Mouse (Mus musculus) stomach, postnatal 0 days (tissue): ENCODE results near the gene Celf2. TPM values are rescaled to one million over a fixed set of nuclear protein-coding genes. Genes with fewer than 3 reads are reported as not detected.

Experiments
- ATAC-seq: fragments of 200-750 bp; cut with Nextera tagmentation; 2 replicates; pipeline ENCODE4 v1.8.0; 2017; ENCODE audit not compliant: low FRiP score, low TSS enrichment
- DNase-seq: peaks from one replicate; pipeline ENCODE4 v3.0.0-alpha.2; 2016; ENCODE audit warnings: low spot score
- H3K27ac ChIP-seq: fragments of 300-500 bp; sonication (generic); replicated peaks from 2 replicates; pipeline ENCODE4 v1.5.1; 2014; ENCODE audit warnings: mild to moderate bottlenecking, control low read depth
- H3K27me3 ChIP-seq: fragments of 300-500 bp; sonication (generic); 2 replicates; pipeline ENCODE4 v1.6.1; 2014; ENCODE audit warnings: low read length; ENCODE audit not compliant: control insufficient read depth, insufficient read depth
- H3K36me3 ChIP-seq: fragments of 300-500 bp; sonication (generic); 2 replicates; pipeline ENCODE4 v1.6.1; 2014; ENCODE audit warnings: low read length, mixed read lengths; ENCODE audit not compliant: control insufficient read depth, insufficient read depth
- H3K4me1 ChIP-seq: fragments of 300-500 bp; sonication (generic); replicated peaks from 2 replicates; pipeline ENCODE4 v1.6.1; 2014; ENCODE audit warnings: antibody characterized with exemption; ENCODE audit not compliant: control insufficient read depth, insufficient read depth
- H3K4me2 ChIP-seq: fragments of 300-500 bp; sonication (generic); replicated peaks from 2 replicates; pipeline ENCODE4 v1.6.1; 2014; ENCODE audit warnings: low read depth, mild to moderate bottlenecking, control low read depth, moderate library complexity
- H3K4me3 ChIP-seq: fragments of 300-500 bp; sonication (generic); 2 replicates; pipeline ENCODE4 v1.5.1; 2014; ENCODE audit warnings: low read depth, low read length, control low read depth
- H3K9ac ChIP-seq: fragments of 300-500 bp; sonication (generic); 2 replicates; pipeline ENCODE4 v1.6.1; 2014; ENCODE audit warnings: mild to moderate bottlenecking, low read length, control low read depth, mixed read lengths
- H3K9me3 ChIP-seq: fragments of 300-500 bp; sonication (generic); 2 replicates; pipeline ENCODE4 v1.6.1; 2016; ENCODE audit warnings: low read length; ENCODE audit not compliant: control insufficient read depth
- CTCF ChIP-seq: IDR thresholded peaks from 2 replicates; pipeline ENCODE4 v1.5.1; 2016; ENCODE audit warnings: antibody characterized with exemption, low read depth, mild to moderate bottlenecking, moderate library complexity
- EP300 ChIP-seq: optimal IDR thresholded peaks from 2 replicates; pipeline ENCODE3; 2016; ENCODE audit warnings: antibody characterized with exemption
- WGBS: fragments of 180-500 bp; shearing (Covaris S2); extraction: QIAGEN DNeasy Blood & Tissue Kit; methylation state at CpG from one replicate; pipeline ENCODE4 v1.1.7; 2014; 5-methylcytosine and 5-hydroxymethylcytosine counted together
- polyA plus RNA-seq: library from polyadenylated mRNA; unstranded; fragments of >200 nt; fragmentation: Nextera tagmentation; extraction: Ambion mirVana; gene quantifications from 2 replicates; pipeline ENCODE4 v1.2.1, GENCODE M21; 2015

Gene Celf2
- polyA plus RNA-seq, 1 experiment from 2014 or later = 23.4 TPM

- 72% methylated on average over 2 of the region's 2 CpGs for WGBS
- Histone ChIP-seq H3K4me2 (no peak overlapping the region), H3K27ac (no peak overlapping the region), H3K9me3 (no peaks in the 10 kb centered on the region), H3K4me3 (no peak overlapping the region), H3K36me3 (no peaks in the 10 kb centered on the region), H3K9ac (no peak overlapping the region), H3K4me1 (no peaks in the 10 kb centered on the region), H3K27me3 (no peaks in the 10 kb centered on the region)
- no peak for ATAC-seq
- TF ChIP-seq EP300 (no peak), CTCF (no peak)
- DNase-seq = no peak
Observed at GRCm38 (mm10) chr2:7344951-7345350, 164.4 kb downstream of the Celf2 start.

GRCm38 (mm10) chr2:7342911-7343478 lies 166.4 kb downstream of the Celf2 start:
- 75% methylated on average over 8 of the region's 8 CpGs for WGBS
- Histone ChIP-seq H3K4me1 (no peaks in the 10 kb centered on the region), H3K9me3 (no peaks in the 10 kb centered on the region), H3K9ac (no peak overlapping the region), H3K4me2 (no peak overlapping the region), H3K27ac (no peak overlapping the region), H3K4me3 (no peak overlapping the region), H3K27me3 (no peaks in the 10 kb centered on the region), H3K36me3 (no peaks in the 10 kb centered on the region)
- no peak for DNase-seq
- ATAC-seq = no peak
- TF ChIP-seq CTCF (no peak), EP300 (no peak)

- WGBS = 73% methylated on average over 2 of the region's 2 CpGs
- H3K9ac ChIP-seq = no peak overlapping the region
- no peak overlapping the region for H3K27ac ChIP-seq
- DNase-seq = no peak
- H3K27me3 ChIP-seq = no peaks in the 10 kb centered on the region
- H3K4me1 ChIP-seq = no peaks in the 10 kb centered on the region
- H3K4me3 ChIP-seq = no peak overlapping the region
- no peaks in the 10 kb centered on the region for H3K36me3 ChIP-seq
- ATAC-seq = no peak
- TF ChIP-seq CTCF (no peak), EP300 (no peak)
- H3K4me2 ChIP-seq = no peak overlapping the region
- H3K9me3 ChIP-seq = no peaks in the 10 kb centered on the region
Observed at GRCm38 (mm10) chr2:7334846-7335245, 174.5 kb downstream of the Celf2 start.

GRCm38 (mm10) chr2:7328018-7328899 lies 181.1 kb downstream of the Celf2 start:
- Histone ChIP-seq H3K27ac (no peak overlapping the region), H3K9me3 (no peaks in the 10 kb centered on the region), H3K4me1 (no peaks in the 10 kb centered on the region), H3K36me3 (no peaks in the 10 kb centered on the region), H3K4me2 (no peak overlapping the region), H3K27me3 (no peaks in the 10 kb centered on the region), H3K4me3 (no peak overlapping the region), H3K9ac (no peak overlapping the region)
- 74% methylated on average over 8 of the region's 8 CpGs for WGBS
- no peak for TF ChIP-seq CTCF
- no peak for TF ChIP-seq EP300
- DNase-seq (no peak), ATAC-seq (no peak)

- Histone ChIP-seq H3K9ac (no peak overlapping the region), H3K27me3 (no peaks in the 10 kb centered on the region), H3K4me2 (no peak overlapping the region), H3K27ac (no peak overlapping the region), H3K4me1 (no peaks in the 10 kb centered on the region), H3K36me3 (no peaks in the 10 kb centered on the region), H3K9me3 (no peaks in the 10 kb centered on the region), H3K4me3 (no peak overlapping the region)
- ATAC-seq = no peak
- 80% methylated on average over 3 of the region's 3 CpGs for WGBS
- TF ChIP-seq CTCF = no peak
- TF ChIP-seq EP300 = no peak
- DNase-seq = no peak
Observed at GRCm38 (mm10) chr2:7319760-7320159, 189.6 kb downstream of the Celf2 start.

- Histone ChIP-seq H3K4me3 (no peak overlapping the region), H3K4me1 (no peaks in the 10 kb centered on the region), H3K36me3 (no peaks in the 10 kb centered on the region), H3K27me3 (no peaks in the 10 kb centered on the region), H3K4me2 (no peak overlapping the region), H3K9me3 (no peaks in the 10 kb centered on the region), H3K27ac (no peak overlapping the region), H3K9ac (no peak overlapping the region)
- DNase-seq (no peak), ATAC-seq (no peak)
- 88% methylated on average over 3 of the region's 3 CpGs for WGBS
- TF ChIP-seq CTCF (no peak), EP300 (no peak)
Observed at GRCm38 (mm10) chr2:7311776-7312175, 197.6 kb downstream of the Celf2 start.
